Mouse (Mus musculus): ENCODE data around the gene Capn12.

DNA sequence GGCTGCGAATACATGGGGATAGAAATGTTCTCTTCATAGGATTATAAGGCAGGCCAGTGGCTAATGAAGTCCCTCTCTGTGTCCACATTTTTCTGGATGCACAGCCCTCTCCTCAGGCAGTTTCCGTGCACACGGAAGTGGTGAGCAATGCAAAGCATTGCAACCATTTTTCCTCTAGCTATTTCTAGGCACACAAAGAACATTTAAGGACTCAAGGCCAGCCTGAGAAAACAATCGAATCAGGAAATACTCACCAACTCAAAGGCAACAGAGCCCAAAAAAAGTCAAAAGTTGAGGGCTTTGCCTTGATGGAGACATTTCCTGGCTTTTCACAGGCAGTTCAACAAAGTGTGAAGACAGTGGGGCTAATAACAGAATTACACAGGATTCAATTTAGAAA lies 59.9 kb downstream of the Capn12 start:
- TF ChIP-seq POLR2A (IDR thresholded peaks at IDR 0.05; ENCODE audit: low read depth, low read length) (no peak), CTCF (conservative IDR thresholded peaks at IDR 0.05; ENCODE audit: insufficient read depth, insufficient read length, low read depth, low read length) (no peak)
